Mouse (Mus musculus) liver, embryonic 11.5 days (tissue): ENCODE measurements around the gene Pitx2. TPM values are rescaled to one million over a fixed set of nuclear protein-coding genes. Genes with fewer than 3 reads are reported as not detected.

Source experiments
- ATAC-seq: fragments of 200-750 bp; cut with Nextera tagmentation; replicated peaks from 2 replicates; pipeline ENCODE4 v1.8.0; 2017; ENCODE audit warnings: moderate number of reproducible peaks, mild to moderate bottlenecking, moderate TSS enrichment, moderate library complexity; ENCODE audit not compliant: low FRiP score
- DNase-seq: peaks from one replicate; pipeline ENCODE4 v3.0.0-alpha.2; 2017; ENCODE audit warnings: low spot score
- H3K27ac ChIP-seq: fragments of 300-500 bp; sonication (generic); 2 replicates; pipeline ENCODE4 v1.5.1; 2014; ENCODE audit warnings: mild to moderate bottlenecking, low read depth, low read length, control low read depth
- H3K27me3 ChIP-seq: fragments of 300-500 bp; sonication (generic); replicated peaks from 2 replicates; pipeline ENCODE4 v1.6.1; 2014; ENCODE audit warnings: low read length, mixed read lengths; ENCODE audit not compliant: control insufficient read depth, insufficient read depth
- H3K36me3 ChIP-seq: fragments of 300-500 bp; sonication (generic); 2 replicates; pipeline ENCODE4 v1.6.1; 2014; ENCODE audit warnings: mild to moderate bottlenecking, low read length, moderate library complexity, mixed read lengths; ENCODE audit not compliant: control insufficient read depth, insufficient read depth
- H3K4me1 ChIP-seq: fragments of 300-500 bp; sonication (generic); replicated peaks from 2 replicates; pipeline ENCODE4 v1.6.1; 2014; ENCODE audit warnings: low read length, mixed read lengths; ENCODE audit not compliant: control insufficient read depth, insufficient read depth
- H3K4me2 ChIP-seq: fragments of 300-500 bp; sonication (generic); 2 replicates; pipeline ENCODE4 v1.6.1; 2014; ENCODE audit warnings: mild to moderate bottlenecking, control low read depth, moderate library complexity
- H3K4me3 ChIP-seq: fragments of 300-500 bp; sonication (generic); 2 replicates; pipeline ENCODE4 v1.5.1; 2014; ENCODE audit warnings: low read depth, low read length, control low read depth
- H3K9ac ChIP-seq: fragments of 300-500 bp; sonication (generic); 2 replicates; pipeline ENCODE4 v1.6.1; 2014; ENCODE audit warnings: low read depth, low read length, control low read depth
- H3K9me3 ChIP-seq: fragments of 300-500 bp; sonication (generic); 2 replicates; pipeline ENCODE4 v1.6.1; 2016; ENCODE audit warnings: low read length, inconsistent platforms, mixed read lengths; ENCODE audit not compliant: control insufficient read depth
- WGBS: fragments of 180-500 bp; shearing (Covaris S2); extraction: QIAGEN DNeasy Blood & Tissue Kit; methylation state at CpG from one replicate; pipeline ENCODE4 v1.1.7; 2014; 5-methylcytosine and 5-hydroxymethylcytosine counted together
- polyA plus RNA-seq: library from polyadenylated mRNA; unstranded; fragments of >200 nt; fragmentation: Nextera tagmentation; extraction: Ambion mirVana; gene quantifications from 2 replicates; pipeline ENCODE4 v1.2.1, GENCODE M21; 2014

Gene Pitx2
- polyA plus RNA-seq = 17.7 and 23.1 TPM in 2 replicates

DNA sequence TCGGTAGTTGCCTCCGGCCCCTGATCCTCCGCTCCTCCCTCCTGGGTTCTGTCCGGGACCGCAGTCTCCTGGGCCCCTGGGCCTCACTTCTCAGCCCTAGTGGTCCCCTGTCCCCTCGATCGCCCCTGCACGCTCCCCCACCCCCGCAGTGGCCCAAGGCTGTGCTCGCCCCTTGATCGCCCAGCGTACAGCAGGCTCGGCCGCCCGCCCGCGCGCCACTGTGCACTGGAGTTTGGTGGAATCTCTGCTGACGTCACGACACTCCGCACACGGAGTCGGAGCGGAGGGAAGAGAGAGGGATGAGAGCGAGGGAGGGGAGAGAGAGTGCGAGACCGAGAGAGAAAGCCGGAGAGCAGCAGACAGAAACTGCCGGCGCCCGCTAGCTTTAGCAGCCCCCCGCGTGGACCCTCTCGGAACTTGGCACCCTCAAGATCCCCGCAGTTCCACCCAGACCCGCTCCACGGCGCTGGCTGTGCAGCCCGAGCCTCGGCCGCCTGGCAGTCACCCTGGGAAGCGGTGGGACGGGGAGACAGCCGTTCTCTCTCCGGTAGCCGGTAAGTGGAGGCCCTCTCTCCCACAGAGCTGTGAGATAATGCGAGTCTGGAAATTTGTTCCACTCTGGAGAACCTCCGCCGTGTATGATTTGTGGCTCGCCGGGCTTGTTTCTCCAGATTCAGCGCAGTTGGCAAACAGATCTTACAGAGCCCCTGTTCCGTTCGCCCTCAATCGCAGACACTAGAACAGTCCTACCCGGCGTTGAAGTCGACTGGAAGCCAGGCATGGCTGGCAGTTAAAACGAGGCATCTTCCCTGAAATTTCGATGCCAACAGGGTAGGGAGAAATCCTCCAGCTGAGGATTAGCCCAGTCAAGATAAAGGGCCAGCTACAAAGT, at the start of gene Pitx2:
TSS of gene Pitx2 (plus strand) at position 270 of the 892 bp plus-strand sequence.
- ATAC-seq (peak; percentile 34; the same call in 1 of the 2 replicates), DNase-seq (peak; percentile 59)
- H3K27ac ChIP-seq = no peak within 1 kb of the TSS
- no peaks in the 10 kb centered on the region for H3K4me1 ChIP-seq
- WGBS = 1% methylated on average over 60 of the region's 60 CpGs
- peak within 1 kb of the TSS; percentile 54; the same call in 1 of the 2 replicates for H3K9ac ChIP-seq
- H3K4me2 ChIP-seq = peak within 1 kb of the TSS; percentile 44
- no peaks in the 10 kb centered on the region for H3K9me3 ChIP-seq
- H3K27me3 ChIP-seq = peaks cover 94% of the 10 kb centered on the region
- no peaks in the 10 kb centered on the region for H3K36me3 ChIP-seq
- H3K4me3 ChIP-seq = peak within 1 kb of the TSS; percentile 40

DNA sequence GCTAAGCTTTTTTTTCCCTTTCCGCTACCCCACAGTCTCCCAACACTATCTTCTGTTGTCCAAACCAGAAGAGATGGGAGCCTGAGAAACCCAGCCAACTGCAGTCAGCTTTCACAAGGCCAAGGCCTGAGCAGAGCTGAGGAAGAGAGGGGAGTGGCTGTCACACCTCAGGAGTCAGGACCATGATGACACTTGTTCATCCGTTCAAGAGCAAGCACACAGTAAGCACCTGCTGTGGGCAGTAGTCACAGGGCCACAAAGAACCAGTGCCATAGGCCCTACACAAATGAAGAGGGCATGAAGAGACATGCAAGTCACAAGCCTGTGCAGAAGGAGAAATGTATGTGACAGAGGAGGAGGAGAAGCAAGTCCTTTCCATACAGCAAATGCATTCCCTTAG, 49.7 kb upstream of the Pitx2 start:
- Histone ChIP-seq H3K4me3 (no peak overlapping the region), H3K27me3 (no peaks in the 10 kb centered on the region), H3K9ac (no peak overlapping the region), H3K27ac (no peak overlapping the region), H3K36me3 (no peaks in the 10 kb centered on the region), H3K9me3 (no peaks in the 10 kb centered on the region), H3K4me2 (no peak overlapping the region), H3K4me1 (no peaks in the 10 kb centered on the region)
- ATAC-seq (no peak), DNase-seq (no peak)
- 82% methylated on average over 2 of the region's 2 CpGs for WGBS

DNA sequence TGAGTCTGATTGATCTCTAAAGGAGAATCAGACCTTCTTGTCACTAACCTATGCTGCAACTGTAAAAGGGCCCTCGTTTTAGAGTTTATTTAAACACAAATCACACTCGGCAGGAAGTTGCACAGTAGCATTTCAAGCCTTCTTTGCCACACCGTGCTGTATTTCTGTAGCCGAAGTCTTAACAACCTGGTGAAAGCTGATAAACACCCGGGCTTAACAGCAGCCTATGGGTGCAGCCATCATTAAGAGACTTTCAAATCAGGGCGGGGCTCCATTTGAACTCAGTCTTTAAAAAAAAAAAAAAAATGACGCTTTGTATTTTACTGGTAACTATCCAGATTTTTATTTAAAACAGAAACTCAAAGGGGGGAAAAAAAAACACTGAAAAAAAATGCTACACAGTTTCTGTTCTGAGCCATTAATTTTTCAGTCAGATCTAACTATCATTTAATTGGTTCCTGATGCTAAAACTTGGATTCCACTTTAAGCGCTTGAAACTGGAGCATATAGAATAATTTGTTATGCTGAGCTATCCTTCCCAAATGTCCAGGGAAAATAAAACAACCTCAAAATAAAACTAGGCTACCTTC, 48.5 kb upstream of the Pitx2 start:
- DNase-seq (no peak), ATAC-seq (no peak)
- Histone ChIP-seq H3K9me3 (no peaks in the 10 kb centered on the region), H3K4me3 (no peak overlapping the region), H3K27ac (no peak overlapping the region), H3K4me2 (no peak overlapping the region), H3K4me1 (no peaks in the 10 kb centered on the region), H3K27me3 (no peaks in the 10 kb centered on the region), H3K9ac (no peak overlapping the region), H3K36me3 (no peaks in the 10 kb centered on the region)
- 48% methylated on average over 8 of the region's 8 CpGs for WGBS

DNA sequence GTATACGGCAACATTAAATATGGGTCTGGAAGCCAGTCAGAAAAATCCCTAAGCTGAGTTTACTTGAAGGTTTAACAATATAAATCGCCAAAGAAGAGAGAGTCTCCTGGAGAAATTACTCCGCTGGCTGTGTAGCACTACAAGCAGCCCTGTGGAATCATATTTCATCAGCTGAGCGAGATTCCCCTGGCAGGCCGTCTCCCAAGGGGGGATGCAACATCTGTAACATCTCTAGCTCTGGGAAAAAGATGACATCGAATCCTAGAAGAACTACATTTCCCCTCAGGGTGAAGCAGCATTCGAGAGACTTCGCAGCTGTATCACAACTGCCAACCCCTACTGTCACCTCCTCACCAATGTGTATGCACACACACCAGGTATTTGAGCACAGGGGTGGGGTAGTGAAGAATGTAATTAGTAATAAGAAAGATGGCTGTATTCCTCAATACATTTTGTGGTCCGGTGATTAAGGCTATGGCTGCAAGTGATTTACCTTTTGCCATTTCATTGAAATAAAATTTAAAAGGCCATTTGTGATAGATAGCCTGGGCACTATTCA, 40.8 kb upstream of the Pitx2 start:
- 54% methylated on average over 9 of the region's 9 CpGs for WGBS
- no peak overlapping the region for H3K9ac ChIP-seq
- no peaks in the 10 kb centered on the region for H3K36me3 ChIP-seq
- no peak overlapping the region for H3K4me3 ChIP-seq
- DNase-seq (no peak), ATAC-seq (no peak)
- H3K4me1 ChIP-seq = no peaks in the 10 kb centered on the region
- no peaks in the 10 kb centered on the region for H3K9me3 ChIP-seq
- no peak overlapping the region for H3K27ac ChIP-seq
- H3K4me2 ChIP-seq = no peak overlapping the region
- no peaks in the 10 kb centered on the region for H3K27me3 ChIP-seq

DNA sequence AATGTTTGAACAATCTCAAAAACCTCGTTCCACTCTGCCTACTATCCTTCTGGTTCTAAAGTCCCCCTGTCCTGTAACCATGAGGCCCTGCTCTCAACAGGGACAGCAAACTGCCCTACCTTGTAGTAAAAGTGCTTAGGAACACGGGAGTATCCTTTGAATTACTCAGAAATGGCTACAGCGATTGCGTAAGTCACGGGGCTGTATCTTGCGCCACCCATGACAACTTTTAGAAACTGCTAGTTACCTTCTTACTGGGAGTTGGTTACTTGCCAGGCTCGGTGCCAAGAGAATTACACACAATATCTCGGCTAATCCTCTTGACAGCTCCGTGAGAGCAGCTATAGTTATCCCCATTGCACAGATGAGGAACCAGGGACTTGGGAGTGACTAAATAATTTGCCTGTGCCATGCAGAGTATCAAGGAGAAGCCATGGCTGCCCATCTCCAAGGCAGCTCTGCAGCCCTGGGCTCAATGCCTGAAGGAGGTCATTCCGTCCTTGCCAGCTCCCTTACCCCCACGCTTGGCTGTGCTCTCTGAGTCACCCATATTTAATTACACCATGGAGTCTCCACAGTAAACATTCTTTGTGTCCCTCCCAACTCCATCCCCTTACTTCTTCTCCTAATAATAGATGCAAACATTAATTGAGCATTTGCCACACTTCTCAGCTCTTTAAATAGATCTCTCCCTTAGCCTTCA, 38.2 kb upstream of the Pitx2 start:
- DNase-seq (no peak), ATAC-seq (no peak)
- Histone ChIP-seq H3K36me3 (no peaks in the 10 kb centered on the region), H3K27ac (no peak overlapping the region), H3K9me3 (no peaks in the 10 kb centered on the region), H3K27me3 (no peaks in the 10 kb centered on the region), H3K4me2 (no peak overlapping the region), H3K9ac (no peak overlapping the region), H3K4me3 (no peak overlapping the region), H3K4me1 (no peaks in the 10 kb centered on the region)
- 77% methylated on average over 11 of the region's 11 CpGs for WGBS

DNA sequence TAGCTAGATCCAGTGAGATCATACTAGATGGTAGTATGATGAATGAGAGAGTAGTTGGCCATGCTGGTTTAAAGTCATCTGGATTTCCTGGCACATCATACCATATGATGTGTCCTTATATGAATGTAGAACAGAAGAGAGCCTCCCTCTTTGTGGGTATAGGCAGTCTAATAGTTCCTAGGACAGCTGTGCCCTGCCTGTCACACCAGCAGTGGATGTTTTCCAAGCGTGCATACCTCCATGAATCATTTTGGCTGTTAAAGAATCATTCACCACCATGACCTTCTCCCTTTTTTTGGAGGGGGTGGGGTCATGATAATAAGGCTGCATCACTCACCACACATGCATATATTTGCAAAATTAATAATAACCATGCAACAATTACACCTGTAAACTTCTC, 35.4 kb upstream of the Pitx2 start:
- Histone ChIP-seq H3K27me3 (no peaks in the 10 kb centered on the region), H3K4me1 (no peaks in the 10 kb centered on the region), H3K9me3 (no peaks in the 10 kb centered on the region), H3K27ac (no peak overlapping the region), H3K36me3 (no peaks in the 10 kb centered on the region), H3K9ac (no peak overlapping the region), H3K4me2 (no peak overlapping the region), H3K4me3 (no peak overlapping the region)
- ATAC-seq = no peak
- WGBS = 71% methylated on average over 1 of the region's 1 CpGs
- DNase-seq = no peak

DNA sequence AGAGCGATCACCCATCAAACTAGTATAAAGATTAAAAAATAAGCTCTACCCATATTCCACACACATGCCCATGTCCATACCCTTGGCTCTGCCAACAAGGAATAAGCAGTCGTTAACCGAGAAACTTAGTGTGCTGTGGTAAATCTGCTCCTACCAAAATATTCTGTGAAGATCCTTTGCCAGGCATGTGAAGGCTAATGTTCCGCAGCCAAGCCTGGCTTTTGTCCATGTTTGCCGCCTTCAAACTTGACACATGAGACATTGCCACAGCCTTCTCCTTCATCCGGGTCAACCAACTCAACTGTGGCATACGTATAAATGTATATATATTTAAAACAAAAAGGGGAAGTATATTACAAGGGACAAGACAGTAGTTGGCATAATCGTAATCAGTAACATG, 34.0 kb upstream of the Pitx2 start:
- no peak for DNase-seq
- no peak overlapping the region for H3K4me3 ChIP-seq
- WGBS = 84% methylated on average over 8 of the region's 8 CpGs
- H3K4me2 ChIP-seq = no peak overlapping the region
- no peaks in the 10 kb centered on the region for H3K4me1 ChIP-seq
- no peak for ATAC-seq
- H3K27ac ChIP-seq = no peak overlapping the region
- H3K27me3 ChIP-seq = no peaks in the 10 kb centered on the region
- H3K9ac ChIP-seq = no peak overlapping the region
- H3K9me3 ChIP-seq = no peaks in the 10 kb centered on the region
- no peaks in the 10 kb centered on the region for H3K36me3 ChIP-seq

DNA sequence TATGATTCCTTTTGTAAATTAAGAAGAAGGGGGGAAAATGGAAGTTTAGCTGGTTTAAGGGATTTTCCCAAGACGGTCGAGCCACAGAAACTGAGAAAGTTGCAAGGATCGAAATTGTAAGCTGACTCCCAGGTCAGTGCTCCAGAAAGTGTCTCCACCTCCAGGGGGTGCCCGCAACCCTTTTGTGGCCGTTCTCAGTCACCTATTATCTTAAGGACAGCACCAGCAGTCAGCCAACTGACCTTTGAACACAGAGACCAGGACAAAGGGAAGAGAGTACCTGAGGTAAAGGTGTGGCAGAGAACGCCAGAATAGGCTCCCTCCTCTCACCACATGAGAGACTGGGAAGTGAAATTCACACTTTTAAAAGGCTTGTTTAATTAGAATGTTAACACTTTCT, 33.0 kb upstream of the Pitx2 start:
- Histone ChIP-seq H3K4me1 (no peaks in the 10 kb centered on the region), H3K27me3 (no peaks in the 10 kb centered on the region), H3K4me2 (no peak overlapping the region), H3K9ac (no peak overlapping the region), H3K4me3 (no peak overlapping the region), H3K27ac (no peak overlapping the region), H3K36me3 (no peaks in the 10 kb centered on the region), H3K9me3 (no peaks in the 10 kb centered on the region)
- ATAC-seq = no peak
- 7% methylated on average over 6 of the region's 6 CpGs for WGBS
- no peak for DNase-seq
